Mouse (Mus musculus) megakaryocyte, embryonic 14.5 days (primary cell): ENCODE data around the gene Smyd4.

Experiments used
- FLI1 ChIP-seq: IDR thresholded peaks from 2 replicates; pipeline ENCODE4 v1.6.1; 2012; ENCODE audit warnings: low read length, inconsistent platforms, mixed read lengths
- GATA1 ChIP-seq: IDR thresholded peaks from 3 replicates; pipeline ENCODE4 v1.6.1; 2012; ENCODE audit warnings: mixed read lengths, low read length, inconsistent platforms, borderline replicate concordance

DNA sequence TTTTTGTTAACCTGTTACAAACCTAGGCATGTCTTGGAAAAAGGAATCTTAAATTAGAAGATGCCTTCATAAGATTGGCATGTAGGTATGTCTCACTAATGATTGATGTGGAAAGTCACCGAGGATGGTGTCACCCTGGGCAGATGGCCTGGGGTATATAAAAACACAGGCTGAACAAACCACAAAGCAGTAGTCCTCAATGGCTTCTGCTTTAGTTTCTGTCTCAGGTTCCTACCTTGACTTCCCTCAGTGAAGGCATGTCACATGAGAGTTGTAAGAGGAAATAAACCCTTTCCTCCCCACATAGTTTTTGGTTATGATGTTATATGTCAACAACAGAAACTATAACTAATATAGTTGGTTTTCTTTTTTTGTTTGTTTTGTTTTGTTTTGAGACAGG, 47.4 kb downstream of the Smyd4 start:
- TF ChIP-seq GATA1 (no peak), FLI1 (no peak)
